Mouse (Mus musculus): ENCODE data around the gene C1qtnf4. TPM values are rescaled to one million over a fixed set of nuclear protein-coding genes. Genes with fewer than 3 reads are reported as not detected.

Gene C1qtnf4
- polyA plus RNA-seq (2015; fragmentation: Nextera tagmentation; extraction: Ambion mirVana) = 10.3 and 13.5 TPM in 2 replicates

DNA sequence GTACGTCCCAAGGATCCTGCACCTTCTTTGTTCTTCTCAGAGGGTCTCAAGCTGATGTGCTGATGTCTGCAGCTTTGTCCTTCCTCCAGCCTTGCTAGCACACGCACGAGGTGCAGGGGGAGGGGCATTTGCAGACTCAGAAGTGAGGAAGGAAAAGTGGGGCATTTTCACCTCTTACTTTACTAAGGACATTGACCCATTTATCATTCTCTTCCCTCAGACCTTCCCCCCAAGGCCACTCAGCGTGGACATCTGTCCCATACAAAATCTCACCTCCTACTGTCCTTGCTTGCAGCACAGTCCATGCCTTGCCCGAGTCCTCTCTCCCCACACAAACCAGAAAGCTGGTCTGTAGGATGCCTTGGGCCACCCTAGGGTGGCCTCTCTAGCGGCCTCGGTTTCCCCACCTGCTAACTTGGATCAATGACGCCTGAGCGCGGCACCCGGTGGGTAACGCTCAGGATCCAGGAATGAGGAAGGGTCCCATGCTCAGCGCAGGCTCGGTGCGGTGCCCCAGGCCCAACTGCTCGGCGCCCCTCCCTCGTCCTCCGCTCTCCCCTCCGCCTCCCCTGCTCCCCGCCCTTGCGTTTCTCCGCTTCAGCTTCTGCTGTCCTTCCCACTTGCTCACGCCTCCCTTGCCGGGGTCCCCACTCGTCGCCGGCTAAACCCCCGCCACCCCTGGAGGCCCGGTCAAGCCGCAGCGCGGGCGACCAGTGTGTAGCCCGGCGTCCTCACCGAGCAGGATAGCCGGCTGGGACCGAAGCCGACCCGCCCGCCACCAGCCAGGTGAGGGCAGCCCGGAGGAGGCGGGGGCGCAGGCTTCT lies at the start of gene C1qtnf4:
Gene C1qtnf4 (plus strand): TSS at position 643 of the 824 bp plus-strand sequence.
- Histone ChIP-seq H3K36me3 (no peaks in the 10 kb centered on the region), H3K9ac (peak within 1 kb of the TSS; percentile 54), H3K27ac (no peak within 1 kb of the TSS), H3K4me3 (replicated peaks) (peak within 1 kb of the TSS; percentile 52), H3K4me1 (peaks cover 16% of the 10 kb centered on the region; the same call in 1 of the 2 replicates), H3K9me3 (no peaks in the 10 kb centered on the region), H3K4me2 (peak within 1 kb of the TSS; percentile 94), H3K27me3 (replicated peaks) (peaks cover 45% of the 10 kb centered on the region)
- 0 out of 2 replicates have a peak, but pooled peaks have one; percentile 33 for ATAC-seq (ENCODE audit: insufficient read depth, low FRiP score, low read depth)
- WGBS = 2% methylated on average over 45 of the region's 45 CpGs

DNA sequence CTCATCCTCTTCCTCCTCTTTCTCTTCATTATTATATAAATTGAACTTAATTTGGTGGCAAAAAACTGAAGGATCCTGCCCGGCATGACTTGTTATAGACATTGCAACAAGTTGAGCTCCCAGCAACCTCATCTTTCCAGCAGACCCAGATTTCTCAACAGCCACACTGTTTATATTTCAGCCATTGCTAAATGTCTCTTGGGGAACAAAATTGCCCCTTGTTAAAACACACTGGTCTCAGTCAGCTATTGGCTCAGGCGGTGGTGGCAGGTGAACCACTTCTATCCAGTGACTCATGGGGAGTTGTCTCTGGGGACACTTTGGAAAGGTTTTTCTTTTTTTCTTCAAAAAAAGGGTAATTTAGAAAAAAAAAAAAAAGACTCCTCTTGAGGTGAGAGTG lies 47.0 kb upstream of the C1qtnf4 start:
- no peak for ATAC-seq (ENCODE audit: insufficient read depth, low FRiP score, low read depth)
- Histone ChIP-seq H3K4me3 (replicated peaks) (no peak overlapping the region), H3K9ac (no peak overlapping the region), H3K27ac (no peak overlapping the region), H3K27me3 (replicated peaks) (no peaks in the 10 kb centered on the region), H3K4me2 (no peak overlapping the region), H3K4me1 (no peaks in the 10 kb centered on the region), H3K36me3 (no peaks in the 10 kb centered on the region), H3K9me3 (no peaks in the 10 kb centered on the region)
- WGBS = 85% methylated on average over 2 of the region's 2 CpGs

GRCm38 (mm10) chr2:90843666-90844065 lies 42.0 kb upstream of the C1qtnf4 start:
- Histone ChIP-seq H3K9me3 (no peaks in the 10 kb centered on the region), H3K4me1 (0 out of 2 replicates have a peak, but pooled peaks cover 6% of the 10 kb centered on the region), H3K27ac (no peak overlapping the region), H3K4me2 (no peak overlapping the region), H3K27me3 (replicated peaks) (no peaks in the 10 kb centered on the region), H3K36me3 (no peaks in the 10 kb centered on the region), H3K4me3 (replicated peaks) (no peak overlapping the region), H3K9ac (no peak overlapping the region)
- ATAC-seq (ENCODE audit: insufficient read depth, low FRiP score, low read depth) = no peak
- WGBS = 64% methylated on average over 1 of the region's 1 CpGs

DNA sequence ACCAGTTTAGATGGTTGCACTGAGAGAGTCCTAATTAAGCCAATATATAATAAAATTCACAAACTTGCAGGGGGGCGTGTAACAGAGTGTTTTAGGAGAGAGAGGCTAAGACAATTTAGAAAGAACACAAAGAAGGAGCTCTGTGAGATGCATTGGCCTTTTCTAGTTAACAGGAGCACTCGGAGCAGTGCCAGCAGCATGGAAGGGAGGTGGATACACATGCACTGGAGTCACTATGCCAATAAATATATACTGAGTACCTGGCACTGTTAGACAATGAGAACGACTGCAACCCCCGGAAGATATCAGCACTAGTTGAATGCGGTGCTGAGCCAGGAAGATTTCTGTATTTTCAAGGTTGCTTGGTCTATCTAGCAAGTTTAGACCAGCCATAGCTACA lies 41.4 kb upstream of the C1qtnf4 start:
- Histone ChIP-seq H3K9me3 (no peaks in the 10 kb centered on the region), H3K4me1 (0 out of 2 replicates have a peak, but pooled peaks cover 6% of the 10 kb centered on the region), H3K27me3 (replicated peaks) (no peaks in the 10 kb centered on the region), H3K4me2 (no peak overlapping the region), H3K9ac (no peak overlapping the region), H3K27ac (no peak overlapping the region), H3K4me3 (replicated peaks) (no peak overlapping the region), H3K36me3 (no peaks in the 10 kb centered on the region)
- no peak for ATAC-seq (ENCODE audit: insufficient read depth, low FRiP score, low read depth)
- 79% methylated on average over 5 of the region's 5 CpGs for WGBS

DNA sequence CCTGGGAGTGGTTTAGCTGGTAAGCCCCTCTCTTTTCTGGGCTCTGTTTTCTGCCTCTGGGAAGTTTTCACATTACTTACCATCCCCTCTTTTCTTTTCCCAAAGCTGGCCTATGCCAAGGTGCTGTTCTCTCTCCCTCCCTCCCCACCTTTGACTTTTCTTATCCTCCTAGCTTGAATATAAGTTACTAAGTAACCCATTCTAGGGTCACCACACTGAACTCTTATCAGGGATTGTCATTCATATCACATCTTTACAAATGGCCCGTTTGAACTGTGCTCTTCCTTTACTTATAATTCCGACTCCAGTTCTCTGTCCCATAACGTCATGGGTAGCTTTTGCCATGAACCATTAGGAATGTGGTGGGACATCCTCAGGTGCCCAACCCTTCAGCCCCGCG lies 40.4 kb upstream of the C1qtnf4 start:
- Histone ChIP-seq H3K4me2 (no peak overlapping the region), H3K4me3 (replicated peaks) (no peak overlapping the region), H3K27ac (no peak overlapping the region), H3K27me3 (replicated peaks) (no peaks in the 10 kb centered on the region), H3K9ac (no peak overlapping the region), H3K9me3 (no peaks in the 10 kb centered on the region), H3K36me3 (0 out of 2 replicates have a peak, but pooled peaks cover 2% of the 10 kb centered on the region), H3K4me1 (0 out of 2 replicates have a peak, but pooled peaks cover 6% of the 10 kb centered on the region)
- 53% methylated on average over 5 of the region's 5 CpGs for WGBS
- ATAC-seq (ENCODE audit: insufficient read depth, low FRiP score, low read depth) = no peak

GRCm38 (mm10) chr2:90846171-90846570 lies 39.5 kb upstream of the C1qtnf4 start:
- 42% methylated on average over 6 of the region's 6 CpGs for WGBS
- Histone ChIP-seq H3K4me1 (0 out of 2 replicates have a peak, but pooled peaks cover 6% of the 10 kb centered on the region), H3K4me3 (replicated peaks) (peak overlapping the region; percentile 92), H3K27ac (peak overlapping the region; percentile 57; the same call in 1 of the 2 replicates), H3K36me3 (0 out of 2 replicates have a peak, but pooled peaks cover 10% of the 10 kb centered on the region), H3K9me3 (no peaks in the 10 kb centered on the region), H3K4me2 (peak overlapping the region; percentile 74), H3K9ac (peak overlapping the region; percentile 50), H3K27me3 (replicated peaks) (no peaks in the 10 kb centered on the region)
- ATAC-seq (ENCODE audit: insufficient read depth, low FRiP score, low read depth) = no peak

GRCm38 (mm10) chr2:90846597-90846954 lies 39.1 kb upstream of the C1qtnf4 start:
- ATAC-seq (ENCODE audit: insufficient read depth, low FRiP score, low read depth) = no peak; the same call in 1 of the 2 replicates
- Histone ChIP-seq H3K27me3 (replicated peaks) (no peaks in the 10 kb centered on the region), H3K9me3 (no peaks in the 10 kb centered on the region), H3K9ac (peak overlapping the region; percentile 50), H3K4me2 (peak overlapping the region; percentile 74), H3K4me1 (0 out of 2 replicates have a peak, but pooled peaks cover 6% of the 10 kb centered on the region), H3K27ac (peak overlapping the region; percentile 57; the same call in 1 of the 2 replicates), H3K36me3 (0 out of 2 replicates have a peak, but pooled peaks cover 13% of the 10 kb centered on the region), H3K4me3 (replicated peaks) (peak overlapping the region; percentile 92)
- 2% methylated on average over 8 of the region's 8 CpGs for WGBS

DNA sequence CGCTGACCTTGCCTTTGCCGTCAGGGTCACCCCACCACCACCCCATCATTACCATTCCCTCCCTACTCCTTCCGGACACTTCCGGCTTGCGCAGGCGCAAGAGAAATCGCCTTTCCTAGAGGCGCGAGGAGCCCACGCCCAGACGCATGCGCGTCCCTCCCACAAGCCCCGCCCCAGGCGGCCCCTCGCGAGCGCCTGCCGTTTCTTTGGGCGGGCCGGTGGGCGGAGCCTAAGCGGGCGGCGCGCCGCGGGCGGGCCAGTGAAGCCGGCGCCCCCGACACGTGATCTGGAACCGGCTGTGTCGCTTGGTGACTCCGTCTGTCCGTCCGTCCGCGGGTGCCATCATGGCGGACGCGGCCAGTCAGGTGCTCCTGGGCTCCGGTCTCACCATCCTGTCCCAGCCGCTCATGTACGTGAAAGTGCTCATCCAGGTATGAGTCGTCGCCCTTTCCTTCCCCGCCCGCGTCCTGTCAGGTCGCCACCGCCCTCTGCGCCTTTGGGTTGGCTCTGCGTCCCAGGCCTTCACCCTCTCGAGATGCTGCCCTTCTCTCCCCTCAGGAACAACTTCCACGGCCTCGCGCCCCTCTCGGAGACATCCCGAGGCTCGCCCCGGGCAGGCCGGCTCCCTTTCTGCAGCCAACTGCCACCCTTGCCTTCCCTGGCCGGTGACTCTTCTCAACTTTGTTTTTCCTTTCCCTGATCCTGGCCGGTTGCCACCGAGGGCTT lies 38.5 kb upstream of the C1qtnf4 start, which contains the start of gene Mtch2:
Gene Mtch2 (plus strand): TSS at position 201 of the 726 bp plus-strand sequence.
- under 1% methylated on average over 67 of the region's 67 CpGs for WGBS
- peak within 1 kb of the TSS; percentile 74 for H3K4me2 ChIP-seq
- ATAC-seq (ENCODE audit: insufficient read depth, low FRiP score, low read depth) = peak; percentile 96

DNA sequence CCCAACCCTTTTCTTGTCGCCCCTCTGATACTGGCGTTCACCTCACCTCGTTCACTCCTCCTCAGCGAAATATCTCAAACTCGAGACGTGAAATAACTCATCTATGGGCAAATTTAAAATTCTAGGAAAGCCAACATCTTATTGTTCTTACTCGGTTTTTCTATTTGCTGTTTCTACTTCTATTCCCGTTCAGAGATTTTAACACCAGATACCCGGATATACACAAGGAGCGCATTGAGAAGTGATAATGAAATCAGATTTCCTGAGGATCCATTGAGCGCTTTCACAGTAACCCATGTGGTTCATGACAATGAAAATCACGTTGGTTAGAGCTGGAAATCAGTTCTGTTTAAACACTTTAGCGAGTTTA lies 38.0 kb upstream of the C1qtnf4 start:
- WGBS = under 1% methylated on average over 13 of the region's 13 CpGs
- Histone ChIP-seq H3K4me3 (replicated peaks) (peak overlapping the region; percentile 92), H3K4me2 (peak overlapping the region; percentile 74), H3K36me3 (0 out of 2 replicates have a peak, but pooled peaks cover 15% of the 10 kb centered on the region), H3K9me3 (no peaks in the 10 kb centered on the region), H3K4me1 (0 out of 2 replicates have a peak, but pooled peaks cover 6% of the 10 kb centered on the region), H3K27me3 (replicated peaks) (no peaks in the 10 kb centered on the region), H3K9ac (peak overlapping the region; percentile 78), H3K27ac (peak overlapping the region; percentile 82)
- no peak for ATAC-seq (ENCODE audit: insufficient read depth, low FRiP score, low read depth)

More for the DNA sequence above, 38.5 kb upstream of the C1qtnf4 start, which contains the start of gene Mtch2:
- peak within 1 kb of the TSS; percentile 92 for H3K4me3 ChIP-seq (replicated peaks)
- H3K9ac ChIP-seq = peak within 1 kb of the TSS; percentile 78
- H3K27me3 ChIP-seq (replicated peaks) = no peaks in the 10 kb centered on the region
- H3K4me1 ChIP-seq = 0 out of 2 replicates have a peak, but pooled peaks cover 6% of the 10 kb centered on the region
- H3K36me3 ChIP-seq = 0 out of 2 replicates have a peak, but pooled peaks cover 15% of the 10 kb centered on the region
- peak within 1 kb of the TSS; percentile 82 for H3K27ac ChIP-seq
- no peaks in the 10 kb centered on the region for H3K9me3 ChIP-seq

- Histone ChIP-seq H3K4me1 (0 out of 2 replicates have a peak, but pooled peaks cover 6% of the 10 kb centered on the region), H3K9ac (no peak overlapping the region), H3K9me3 (no peaks in the 10 kb centered on the region), H3K4me2 (peak overlapping the region; percentile 74), H3K36me3 (0 out of 2 replicates have a peak, but pooled peaks cover 18% of the 10 kb centered on the region), H3K4me3 (replicated peaks) (peak overlapping the region; percentile 92; the same call in 1 of the 2 replicates), H3K27ac (no peak overlapping the region), H3K27me3 (replicated peaks) (no peaks in the 10 kb centered on the region)
- ATAC-seq (ENCODE audit: insufficient read depth, low FRiP score, low read depth) = no peak
- 85% methylated on average over 5 of the region's 5 CpGs for WGBS
Measured at GRCm38 (mm10) chr2:90848331-90848730, 37.3 kb upstream of the C1qtnf4 start.

DNA sequence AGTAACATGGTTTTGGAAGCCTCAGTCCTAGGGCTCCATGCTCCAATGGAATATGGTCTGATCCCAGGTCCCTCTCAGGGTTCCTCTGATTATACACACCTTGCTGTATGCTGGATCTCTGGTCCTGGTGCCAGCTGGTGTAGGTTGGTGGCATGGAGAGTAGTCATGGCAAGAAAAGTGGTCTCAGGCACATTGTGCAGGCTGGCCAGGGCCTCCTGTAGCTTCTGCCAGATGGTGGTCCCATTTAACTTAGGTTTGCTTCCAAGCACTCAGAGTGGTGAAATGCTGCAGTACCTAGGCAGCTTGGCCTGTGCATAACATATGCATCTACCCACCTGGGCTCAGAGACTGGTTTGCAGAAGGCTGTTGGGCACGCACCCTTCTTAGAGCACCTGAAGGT lies 35.3 kb upstream of the C1qtnf4 start:
- Histone ChIP-seq H3K4me1 (0 out of 2 replicates have a peak, but pooled peaks cover 6% of the 10 kb centered on the region), H3K36me3 (peaks cover 21% of the 10 kb centered on the region; the same call in 1 of the 2 replicates), H3K27me3 (replicated peaks) (no peaks in the 10 kb centered on the region), H3K4me2 (no peak overlapping the region), H3K27ac (no peak overlapping the region), H3K9ac (no peak overlapping the region), H3K4me3 (replicated peaks) (no peak overlapping the region), H3K9me3 (no peaks in the 10 kb centered on the region)
- ATAC-seq (ENCODE audit: insufficient read depth, low FRiP score, low read depth) = no peak
- WGBS = 97% methylated on average over 1 of the region's 1 CpGs
